Mouse (Mus musculus) G1E-ER4 (cell line): Measurements from ENCODE around the gene Gm3115. TPM values are rescaled to one million over a fixed set of nuclear protein-coding genes. Genes with fewer than 3 reads are reported as not detected.
"Not testable (repeated sequence)": the region's sequence is repeated elsewhere in the genome, so short reads cannot be mapped to it uniquely, and the experiment has no call there.

Source experiments
- GATA1 ChIP-seq: IDR thresholded peaks from one replicate; pipeline ENCODE4 v1.8.0; 2012; ENCODE audit warnings: low read length, inconsistent platforms
- polyA plus RNA-seq: library from polyadenylated mRNA; stranded (reverse); fragments of >175 nt; gene quantifications from 2 replicates; pipeline ENCODE4 v1.2.3, GENCODE M21; 2012

The Gm3115 gene
- polyA plus RNA-seq: not detected in 2 replicates

- TF ChIP-seq GATA1: not testable (repeated sequence)
These were observed at the start of gene Gm3115 for GRCm38 (mm10) chr14:4083820-4084219. TSS of gene Gm3115 (plus strand) at chr14:4084120.

GRCm38 (mm10) chr14:4110426-4110825 lies 26.5 kb downstream of the Gm3115 start, which contains the start of gene Gm8108:
TSS of gene Gm8108 (plus strand) at chr14:4110526.
- TF ChIP-seq GATA1: not testable (repeated sequence)

Other genes starting within 250 kb of the Gm3115 start
- not detected in 2 replicates for gene Gm3033, start 237.9 kb upstream of the Gm3115 start, polyA plus RNA-seq
- gene Gm2916, start 199.9 kb upstream of the Gm3115 start, polyA plus RNA-seq: not detected in 2 replicates
- not detected in 2 replicates for gene Gm3029, start 152.4 kb upstream of the Gm3115 start, polyA plus RNA-seq
- not detected in 2 replicates for gene Gm3095, start 120.6 kb upstream of the Gm3115 start, polyA plus RNA-seq
- not detected in 2 replicates for gene Gm3099, start 85.7 kb upstream of the Gm3115 start, polyA plus RNA-seq
- gene Gm5796, start 60.2 kb upstream of the Gm3115 start, polyA plus RNA-seq: not detected in 2 replicates
- gene Gm8108, start 26.4 kb downstream of the Gm3115 start, polyA plus RNA-seq: not detected in 2 replicates
- gene Gm3127, start 80.9 kb downstream of the Gm3115 start, polyA plus RNA-seq: not detected in 2 replicates
- gene Gm2974, start 98.5 kb downstream of the Gm3115 start, polyA plus RNA-seq: not detected in 2 replicates
- not detected in 2 replicates for gene Gm3138, start 165.5 kb downstream of the Gm3115 start, polyA plus RNA-seq
- gene Gm3149, start 233.2 kb downstream of the Gm3115 start, polyA plus RNA-seq: not detected in 2 replicates